ENCODE assay signal across 8 mouse cellular contexts in the genomic region with DNA sequence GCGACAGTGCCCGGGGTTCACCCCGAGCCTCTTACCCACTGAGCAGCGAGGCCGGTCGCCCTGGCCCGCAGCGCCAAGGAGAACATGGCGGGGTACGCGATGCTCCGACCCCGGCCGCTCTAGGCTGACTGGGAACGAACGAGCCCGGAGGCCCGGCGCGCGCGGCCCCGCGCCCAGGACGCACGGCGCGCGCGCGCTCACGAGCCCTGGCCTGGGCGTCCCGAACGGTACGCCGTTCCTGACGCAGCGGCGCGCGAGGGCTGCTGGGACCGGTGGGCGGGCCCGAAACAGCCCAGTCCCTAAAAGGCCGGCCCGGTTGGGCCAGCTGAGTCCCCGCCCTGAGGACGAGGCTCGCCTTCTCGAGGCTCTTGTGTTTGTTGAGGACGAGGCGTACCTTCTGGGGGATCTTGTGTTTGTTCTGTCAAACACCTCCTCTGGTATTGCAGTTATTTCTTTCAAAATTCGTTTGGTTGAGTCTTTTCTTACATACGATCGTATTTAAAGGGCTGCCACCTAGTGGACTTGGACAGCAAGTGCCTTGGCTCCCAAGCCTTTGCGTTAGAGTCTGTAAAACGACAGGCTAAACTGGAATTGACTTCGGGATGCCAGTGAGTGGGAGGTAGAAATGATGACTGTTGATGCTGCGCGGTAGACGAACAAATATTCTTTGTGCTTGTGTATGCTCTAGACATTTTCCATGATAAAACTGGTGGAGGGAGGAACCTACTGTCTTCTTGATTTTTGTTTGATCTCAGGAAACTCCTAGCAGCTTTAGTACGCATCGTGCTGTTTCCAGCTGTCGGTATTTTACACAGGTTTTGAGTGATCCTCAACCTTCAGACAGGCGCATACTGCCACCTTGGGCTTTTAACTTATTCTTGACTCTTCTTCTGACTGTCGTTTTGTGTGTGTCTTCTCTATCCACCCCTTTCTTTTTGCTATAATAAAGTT. TPM values are rescaled to one million over a fixed set of nuclear protein-coding genes. Genes with fewer than 3 reads are reported as not detected.
DNase-seq lines count a peak whose midpoint lies in the region; ATAC-seq and TF ChIP-seq lines count a peak whose summit lies in the region.

A gene (minus strand): TSS at position 180 of the 951 bp plus-strand sequence.

- ATAC-seq in frontal cortex, adult (ENCODE audit: low TSS enrichment): peak; percentile 96
- ATAC-seq in lung, postnatal 0 days: peak; percentile 100

- H3K4me3 ChIP-seq in hindbrain, embryonic 10.5 days: peak within 1 kb of the TSS; percentile 89
- peak within 1 kb of the TSS; percentile 85 for H3K4me3 ChIP-seq in lung, postnatal 0 days (ENCODE audit: low read depth, low read length)

- no peaks in the 10 kb centered on the region for H3K27me3 ChIP-seq in hindbrain, embryonic 10.5 days (ENCODE audit: insufficient read depth, poor library complexity, severe bottlenecking)
- no peaks in the 10 kb centered on the region for H3K27me3 ChIP-seq in lung, postnatal 0 days (replicated peaks; ENCODE audit: insufficient read depth, low read length)

- peak within 1 kb of the TSS; percentile 97 for H3K27ac ChIP-seq in hindbrain, embryonic 10.5 days
- H3K27ac ChIP-seq in lung, postnatal 0 days (ENCODE audit: low read length): peak within 1 kb of the TSS; percentile 89

- peak within 1 kb of the TSS; percentile 92 for H3K9ac ChIP-seq in lung, postnatal 0 days (replicated peaks; ENCODE audit: low read depth)

- H3K4me2 ChIP-seq in lung, postnatal 0 days (replicated peaks; ENCODE audit: low read depth, low read length): peak within 1 kb of the TSS; percentile 75

- TF ChIP-seq EP300 in lung, postnatal 0 days (IDR thresholded peaks at IDR 0.05): peak; percentile 71

- H3K36me3 ChIP-seq in hindbrain, embryonic 10.5 days: peaks cover 5% of the 10 kb centered on the region; the same call in 1 of the 2 replicates
- H3K36me3 ChIP-seq in lung, postnatal 0 days (ENCODE audit: insufficient read depth, low read length): no peaks in the 10 kb centered on the region

- WGBS in hindbrain, embryonic 10.5 days: under 1% methylated on average over 67 of the region's 67 CpGs
- WGBS in lung, postnatal 0 days: 4% methylated on average over 66 of the region's 67 CpGs

- H3K4me1 ChIP-seq in hindbrain, embryonic 10.5 days (replicated peaks): peaks cover 15% of the 10 kb centered on the region
- peaks cover 6% of the 10 kb centered on the region; the same call in 1 of the 2 replicates for H3K4me1 ChIP-seq in lung, postnatal 0 days (ENCODE audit: insufficient read depth, low read depth, low read length)

- DNase-seq in MN1 (ENCODE audit: low spot score): peak; percentile 99
- peak; percentile 87 for DNase-seq in cerebellum, adult 8-10 months
- peak; percentile 96 for DNase-seq in hindbrain, embryonic 10.5 days (ENCODE audit: low spot score)
- peak; percentile 93 for DNase-seq in layer of hippocampus, adult 9-11 months
- DNase-seq in lung, postnatal 0 days (ENCODE audit: low spot score): peak; percentile 98
- DNase-seq in retina, adult 2 months (ENCODE audit: low read depth, low spot score): peak; percentile 94
- peak; percentile 88 to 93 for DNase-seq in thymus, postnatal 36 days

- H3K9me3 ChIP-seq in hindbrain, embryonic 10.5 days: no peaks in the 10 kb centered on the region
- no peaks in the 10 kb centered on the region for H3K9me3 ChIP-seq in lung, postnatal 0 days (ENCODE audit: low read length)

- TF ChIP-seq CTCF in lung, postnatal 0 days (IDR thresholded peaks at IDR 0.05): peak; percentile 82

RNA-seq across cellular contexts. Expression of the gene that starts here (rescaled TPM):
- 326 and 335 TPM in 2 replicates for polyA plus RNA-seq in hindbrain, embryonic 10.5 days (2016; fragmentation: Nextera tagmentation; extraction: Ambion mirVana)
- polyA plus RNA-seq in lung, postnatal 0 days (2015; fragmentation: Nextera tagmentation; extraction: Ambion mirVana): 219 and 239 TPM in 2 replicates

Comparison
In these comparisons a context has a peak if more than half of its experiments do, and no peak if none do; other contexts are left out.
1. Peak in every context shown above with its lines: DNase-seq, ATAC-seq, H3K4me3 ChIP-seq and H3K27ac ChIP-seq.